Mouse (Mus musculus): Measurements from ENCODE around the gene Csmd2.

Csmd2 gene

DNA sequence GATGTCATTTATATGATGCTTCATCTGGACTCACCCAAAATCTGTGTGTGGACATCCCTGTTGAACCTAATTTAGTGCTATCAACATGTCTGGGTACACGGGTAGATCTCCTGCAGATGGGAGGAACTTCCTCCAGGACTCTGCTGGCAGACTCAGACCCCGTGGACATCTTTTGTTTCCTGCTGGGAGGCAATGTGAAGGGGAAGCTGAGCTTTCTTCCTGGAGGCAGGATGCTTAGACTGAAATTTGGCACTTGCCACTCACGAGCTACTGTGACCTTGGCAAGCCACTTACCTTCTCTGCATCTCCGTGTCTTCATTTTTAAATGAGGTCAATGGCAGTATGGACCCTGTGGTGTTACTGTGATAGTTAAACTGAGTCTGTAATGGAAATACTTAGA, 378.2 kb downstream of the Csmd2 start:
- DNase-seq: no peak

GRCm38 (mm10) chr4:128368088-128368487, 380.4 kb downstream of the Csmd2 start:
- DNase-seq: no peak

DNA sequence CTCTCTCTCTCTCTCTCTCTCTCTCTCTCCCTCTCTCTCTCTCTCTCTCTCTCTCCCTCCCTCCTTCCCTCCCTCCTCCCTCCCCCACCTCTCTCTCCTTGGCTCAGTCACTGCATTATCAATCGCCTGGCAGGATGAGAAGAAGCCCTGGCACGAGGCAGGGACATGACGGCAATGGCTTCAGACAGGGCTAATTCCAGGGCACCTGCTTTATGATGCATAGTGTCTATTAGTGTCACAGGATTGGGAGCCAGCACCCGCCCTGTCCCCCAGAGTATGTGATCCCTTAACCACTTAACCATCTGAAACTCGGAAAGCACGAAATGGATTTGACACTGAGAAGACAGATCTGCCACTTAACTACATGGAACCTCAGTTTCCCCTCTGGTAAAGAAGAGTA, 384.1 kb downstream of the Csmd2 start:
- no peak for DNase-seq

DNA sequence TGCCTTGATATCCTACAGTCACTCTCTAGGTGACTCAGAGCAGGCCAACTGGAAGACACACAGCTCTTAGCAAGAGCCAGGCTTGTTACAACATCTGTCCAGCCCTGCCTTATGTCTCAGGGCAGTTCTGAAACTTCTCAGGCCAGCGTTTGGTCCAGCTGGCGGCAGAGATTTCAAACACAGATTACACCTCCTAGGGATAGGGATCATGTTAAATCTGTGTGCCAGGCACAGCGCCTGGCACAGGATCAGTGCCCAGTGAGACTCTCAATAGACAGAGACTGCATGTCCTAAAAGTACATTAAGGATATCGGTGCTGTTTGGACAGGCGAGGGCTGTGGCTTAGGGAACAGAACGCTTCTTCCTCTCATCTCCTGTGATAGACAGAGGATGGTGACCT, 385.5 kb downstream of the Csmd2 start:
- no peak for DNase-seq

DNA sequence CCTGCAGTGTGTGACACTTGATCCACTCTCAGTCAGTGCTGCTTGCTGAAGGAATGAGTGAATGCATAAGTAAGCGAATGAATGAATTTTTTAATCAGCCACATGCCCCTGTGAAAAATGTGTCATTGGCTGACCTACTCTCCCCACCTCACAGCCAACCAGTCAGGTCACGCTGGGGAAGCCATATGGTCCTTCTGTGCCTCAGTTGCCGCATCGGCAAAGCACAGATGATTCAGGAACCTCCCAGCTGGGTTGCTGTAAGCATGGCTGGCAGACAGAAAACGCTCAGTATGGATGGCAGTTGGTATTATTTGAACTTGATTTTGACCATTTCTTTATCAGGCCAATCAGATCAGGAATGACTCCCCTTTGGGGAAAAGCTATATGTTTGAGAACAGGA, 386.4 kb downstream of the Csmd2 start:
- DNase-seq: no peak

GRCm38 (mm10) chr4:128378946-128379345, 391.3 kb downstream of the Csmd2 start:
- DNase-seq: no peak

GRCm38 (mm10) chr4:128381331-128381730, 393.7 kb downstream of the Csmd2 start:
- no peak for DNase-seq

DNA sequence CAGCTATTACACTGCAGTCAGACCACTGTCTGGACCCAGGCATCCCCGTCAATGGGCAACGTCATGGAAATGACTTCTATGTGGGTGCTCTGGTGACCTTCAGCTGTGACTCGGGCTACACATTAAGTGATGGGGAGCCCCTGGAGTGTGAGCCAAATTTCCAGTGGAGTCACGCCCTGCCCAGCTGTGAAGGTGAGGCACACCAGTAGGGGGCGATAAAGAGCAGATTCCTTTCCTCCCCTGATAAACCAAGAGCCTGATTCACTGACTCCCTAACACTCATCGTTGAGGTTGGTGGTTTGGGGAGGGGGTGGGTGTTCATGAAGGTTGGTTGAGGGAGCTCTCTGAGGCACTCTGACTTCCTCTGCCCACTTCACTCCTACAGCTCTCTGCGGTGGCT, 396.1 kb downstream of the Csmd2 start:
- DNase-seq: no peak

- DNase-seq: no peak
Measured at GRCm38 (mm10) chr4:128391484-128391883, 403.8 kb downstream of the Csmd2 start.

GRCm38 (mm10) chr4:128392279-128392678, 404.6 kb downstream of the Csmd2 start:
- peak; percentile 33 for DNase-seq

DNA sequence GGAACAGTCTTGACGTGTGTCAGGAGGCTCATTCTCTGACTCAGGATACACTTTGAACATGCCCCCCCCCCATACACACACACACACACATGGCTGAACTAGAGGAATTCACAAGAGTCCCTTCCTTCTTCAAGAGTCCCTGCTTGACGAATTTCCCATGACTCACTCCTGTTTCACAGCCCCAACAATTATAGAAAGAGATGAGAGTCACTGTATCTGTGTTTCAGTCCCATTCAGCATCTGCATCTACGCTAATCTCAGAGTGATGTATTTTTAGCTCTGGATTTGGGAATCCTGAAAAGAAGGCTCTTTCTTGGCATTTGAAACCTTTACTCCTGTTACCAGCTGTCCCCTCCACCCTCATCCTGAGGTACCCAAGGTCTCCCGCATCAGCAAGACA, 406.2 kb downstream of the Csmd2 start:
- DNase-seq: no peak

- no peak for DNase-seq
Measured at GRCm38 (mm10) chr4:128396616-128397015, 409.0 kb downstream of the Csmd2 start.

- peak; percentile 65 for DNase-seq
Measured at GRCm38 (mm10) chr4:128397804-128398203, 410.1 kb downstream of the Csmd2 start.

DNA sequence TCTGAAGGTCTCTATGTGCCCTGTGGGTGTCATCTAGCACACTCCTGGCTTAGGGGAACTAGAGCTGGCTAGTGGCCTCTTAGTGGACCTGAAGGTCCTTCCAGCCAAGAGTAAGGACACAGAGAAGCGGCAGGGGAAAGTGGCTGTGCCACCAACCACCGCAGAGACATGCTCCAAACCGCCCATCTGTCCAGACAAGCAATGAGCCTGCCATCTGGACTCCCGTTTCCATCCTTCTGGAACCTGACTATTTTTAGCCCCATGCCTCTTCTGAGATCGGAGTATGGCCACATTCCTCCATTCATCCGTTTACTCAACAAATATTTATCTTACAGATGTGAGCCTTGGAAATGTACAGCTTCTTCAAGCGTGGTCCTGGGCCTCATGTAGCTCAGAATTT, 411.3 kb downstream of the Csmd2 start:
- no peak for DNase-seq

GRCm38 (mm10) chr4:128400016-128400415, 412.4 kb downstream of the Csmd2 start:
- DNase-seq: no peak

DNA sequence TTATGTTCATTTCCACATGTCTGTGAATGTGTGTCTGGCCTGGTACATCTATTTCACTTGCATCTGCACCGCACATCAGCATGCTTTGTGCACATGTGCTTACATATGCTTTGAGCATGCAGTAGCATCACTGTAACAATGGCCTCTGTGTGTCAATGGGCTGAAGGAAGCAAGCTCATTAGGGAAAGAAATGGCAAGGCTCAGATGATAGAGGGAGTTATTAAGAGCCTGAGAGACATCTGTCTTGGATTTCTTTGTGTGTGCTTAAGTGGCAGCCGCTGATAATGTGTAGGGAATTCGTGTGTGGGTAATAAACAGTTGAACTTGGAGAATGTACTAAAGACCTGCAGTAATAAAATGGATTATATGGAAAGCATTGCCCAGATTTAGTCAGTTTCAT, 413.9 kb downstream of the Csmd2 start:
- DNase-seq: no peak

DNA sequence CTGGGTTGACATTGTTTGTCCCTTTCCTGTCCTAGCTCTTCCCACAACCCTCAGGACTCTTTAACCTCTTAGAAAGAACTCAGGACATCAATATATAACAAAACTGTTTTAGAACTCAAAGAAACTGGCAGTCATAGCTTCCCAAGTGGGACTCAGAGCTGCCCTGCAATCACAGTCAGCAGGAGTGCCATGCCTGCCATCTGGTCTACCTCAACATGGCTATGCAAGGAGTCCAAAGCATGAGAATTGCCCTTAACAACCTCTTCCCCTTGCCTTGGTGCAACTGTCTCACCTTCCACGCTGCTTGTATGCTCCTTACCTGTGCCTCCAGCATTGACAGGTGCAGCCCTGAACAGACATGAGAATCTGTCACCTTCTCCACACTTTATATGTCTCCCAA, 415.0 kb downstream of the Csmd2 start:
- DNase-seq: no peak

DNA sequence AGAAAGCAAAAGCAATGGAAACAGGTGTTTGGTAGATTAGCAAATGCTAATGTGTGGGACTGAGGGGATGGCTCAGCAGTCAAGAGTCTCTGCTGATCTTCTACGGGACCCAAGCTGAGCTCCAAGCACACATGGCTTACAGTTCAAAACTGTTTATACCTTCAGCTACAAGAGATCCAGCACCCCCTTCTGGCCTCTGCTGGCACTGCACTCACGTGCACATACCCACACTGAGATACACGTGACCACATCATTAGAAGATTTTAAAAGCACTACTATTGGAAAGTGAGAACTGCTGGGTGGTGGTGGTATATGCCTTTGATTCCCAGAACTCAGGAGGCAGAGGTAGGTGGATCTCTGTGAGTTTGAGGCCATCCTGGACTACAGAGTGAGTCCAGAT, 417.9 kb downstream of the Csmd2 start:
- DNase-seq: no peak

DNA sequence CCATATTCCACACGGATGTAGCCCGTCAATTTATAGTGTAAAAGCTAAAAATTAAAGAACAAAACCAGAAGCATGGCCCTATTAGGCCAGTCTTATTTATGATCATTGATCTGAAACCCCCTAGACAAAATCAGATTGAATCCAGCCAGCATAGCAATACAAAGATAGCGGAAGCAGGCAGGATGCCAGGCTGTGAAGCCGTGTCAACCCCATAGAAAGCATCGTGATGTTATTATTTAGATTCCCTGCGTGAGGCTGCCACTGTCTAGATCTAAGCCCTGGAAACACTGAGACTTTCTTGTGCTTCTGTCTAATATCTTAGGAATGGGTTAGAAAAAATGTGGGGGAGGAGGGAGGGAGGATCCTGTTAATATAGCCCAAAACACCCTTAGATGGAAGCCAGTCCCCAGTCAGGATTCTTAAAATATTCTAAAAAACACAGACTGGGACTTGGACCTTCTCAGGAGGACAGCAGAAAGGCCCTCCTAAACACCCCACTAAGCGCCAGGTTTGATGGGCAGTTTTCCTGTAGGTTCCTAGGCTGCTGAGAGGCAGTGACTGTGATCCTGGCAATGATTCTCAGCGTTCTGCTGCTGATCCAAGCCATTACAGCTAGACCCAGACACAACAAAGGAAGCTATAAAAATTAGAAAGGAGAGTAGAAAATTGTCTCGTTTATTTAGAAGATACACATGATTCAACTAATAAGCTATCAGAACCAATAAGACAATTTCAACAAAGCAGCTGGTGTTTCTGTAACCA, 419.6 kb downstream of the Csmd2 start:
- no peak for DNase-seq

- no peak for DNase-seq
Measured at GRCm38 (mm10) chr4:128411941-128412630, 424.4 kb downstream of the Csmd2 start.

DNA sequence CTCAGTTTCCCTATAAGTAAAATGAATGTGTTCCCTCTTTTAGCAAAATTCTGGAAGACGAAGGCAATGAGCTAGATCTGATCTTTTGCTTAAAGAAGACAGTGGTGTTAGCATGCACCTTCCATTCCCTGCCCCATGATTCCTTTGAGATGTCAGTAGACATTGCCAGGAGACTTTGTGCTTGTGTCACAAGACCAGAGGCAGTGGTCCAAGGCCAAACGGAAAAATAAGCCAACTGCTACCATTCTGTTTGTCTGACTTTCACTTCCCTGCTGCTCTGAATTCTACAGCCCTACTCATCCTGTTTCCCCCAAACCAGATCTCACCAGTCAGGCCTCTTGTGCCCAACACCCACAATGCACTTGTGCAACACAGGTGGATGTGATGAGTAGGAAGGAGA, 427.1 kb downstream of the Csmd2 start:
- no peak for DNase-seq

- no peak for DNase-seq
Measured at GRCm38 (mm10) chr4:128419988-128420617, 432.4 kb downstream of the Csmd2 start.

DNA sequence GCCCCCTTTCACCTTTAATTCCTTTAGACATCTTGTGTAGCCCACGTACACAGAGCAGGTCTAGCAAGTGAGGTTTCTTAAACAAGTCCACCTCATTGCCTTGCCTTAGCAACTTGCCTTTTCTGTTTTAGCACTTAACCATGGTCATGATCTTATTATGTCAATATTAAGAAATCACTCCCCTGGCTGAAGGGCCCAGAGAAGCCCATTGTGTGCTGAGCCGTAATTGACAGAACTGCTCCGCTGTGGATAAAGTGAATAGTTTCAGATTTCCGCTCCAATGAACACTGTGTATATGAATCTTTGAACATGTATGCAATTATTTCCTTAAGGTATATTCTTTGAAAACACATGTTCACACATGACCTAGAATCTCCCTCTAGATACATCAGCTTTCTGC, 434.8 kb downstream of the Csmd2 start:
- DNase-seq: no peak

GRCm38 (mm10) chr4:128425339-128425738, 437.7 kb downstream of the Csmd2 start:
- DNase-seq: no peak

Measured in lung, postnatal 10 days (tissue).